22 mouse cellular contexts compared by ENCODE assay signal in genomic region chr19:3497216-3497615, GRCm38 (mm10).
A peak's percentile ranks its signal among the peaks of the same experiment; 100 is the strongest.
DNase-seq lines count a peak whose midpoint lies in the region; ATAC-seq and TF ChIP-seq lines count a peak whose summit lies in the region.
"Had no signal": no experiment of that assay in that cellular context is flagged by ENCODE, and none has a peak within 500 bp of the region (broad histone marks: within the 10 kb centered on the region; RNA-seq: fewer than 3 reads in every experiment).

No protein-coding gene starts in this region.

- no peaks in the 10 kb centered on the region for H3K4me1 ChIP-seq in kidney, postnatal 0 days (replicated peaks; ENCODE audit: insufficient read depth, low read length)
- no peaks in the 10 kb centered on the region for H3K4me1 ChIP-seq in E14TG2a.4 (replicated peaks; ENCODE audit: low read depth, low read length)
- no peaks in the 10 kb centered on the region for H3K4me1 ChIP-seq in lung, adult 2 months (ENCODE audit: control insufficient read depth, insufficient read depth, low read length)
- H3K4me1 ChIP-seq: embryonic facial prominence, embryonic 15.5 days; forebrain, embryonic 10.5 days; heart, embryonic 10.5 days; hindbrain, embryonic 15.5 days; megakaryocyte, embryonic 14.5 days; neural tube, embryonic 12.5 days had no signal

- WGBS in kidney, postnatal 0 days, result 96% methylated on average over 3 of the region's 3 CpGs
- WGBS in lung, adult 2 months, result 94% methylated on average over 3 of the region's 3 CpGs

- no peak overlapping the region for H3K27ac ChIP-seq in kidney, postnatal 0 days
- H3K27ac ChIP-seq: embryonic facial prominence, embryonic 15.5 days; forebrain, embryonic 10.5 days; heart, embryonic 10.5 days; hindbrain, embryonic 15.5 days; neural tube, embryonic 12.5 days had no signal

- TF ChIP-seq CTCF in kidney, postnatal 0 days (IDR thresholded peaks at IDR 0.05; ENCODE audit: low read depth), result peak; percentile 32
- peak; percentile 25; the same call in 1 of the 2 replicates for TF ChIP-seq CTCF in E14TG2a.4 (conservative IDR thresholded peaks at IDR 0.05; ENCODE audit: low read length)
- TF ChIP-seq CTCF in lung, adult 2 months (IDR thresholded peaks at IDR 0.05; ENCODE audit: insufficient read depth, low read length), result no peak

- no peak for ATAC-seq in kidney, postnatal 0 days (replicated peaks; ENCODE audit: low FRiP score, low read depth)

- H3K9ac ChIP-seq in kidney, postnatal 0 days (ENCODE audit: low read depth, low read length), result no peak overlapping the region
- H3K9ac ChIP-seq: embryonic facial prominence, embryonic 15.5 days; hindbrain, embryonic 15.5 days; neural tube, embryonic 12.5 days had no signal

- H3K36me3 ChIP-seq in kidney, postnatal 0 days (ENCODE audit: insufficient read depth, low read length), result peaks cover 55% of the 10 kb centered on the region
- H3K36me3 ChIP-seq in E14TG2a.4 (ENCODE audit: insufficient read depth, low read length), result peaks cover 95% of the 10 kb centered on the region

- no peak overlapping the region for H3K4me3 ChIP-seq in kidney, postnatal 0 days (replicated peaks; ENCODE audit: low read depth, low read length)
- no peak overlapping the region for H3K4me3 ChIP-seq in E14TG2a.4 (replicated peaks; ENCODE audit: low read length)
- no peak overlapping the region for H3K4me3 ChIP-seq in lung, adult 2 months (replicated peaks; ENCODE audit: extremely low read depth, low read depth, low read length)
- H3K4me3 ChIP-seq: embryonic facial prominence, embryonic 15.5 days; forebrain, embryonic 10.5 days; heart, embryonic 10.5 days; hindbrain, embryonic 15.5 days; megakaryocyte, embryonic 14.5 days; neural tube, embryonic 12.5 days had no signal

- H3K9me3 ChIP-seq in kidney, postnatal 0 days (replicated peaks; ENCODE audit: low read length), result no peaks in the 10 kb centered on the region
- no peaks in the 10 kb centered on the region for H3K9me3 ChIP-seq in E14TG2a.4 (ENCODE audit: low read length)
- H3K9me3 ChIP-seq: embryonic facial prominence, embryonic 15.5 days; forebrain, embryonic 10.5 days; heart, embryonic 10.5 days; hindbrain, embryonic 15.5 days; megakaryocyte, embryonic 14.5 days; neural tube, embryonic 12.5 days had no signal

- no peak for TF ChIP-seq POLR2A in lung, adult 2 months (IDR thresholded peaks at IDR 0.05; ENCODE audit: borderline replicate concordance, extremely low read depth, low read depth, low read length)

- no peaks in the 10 kb centered on the region for H3K27me3 ChIP-seq in kidney, postnatal 0 days (ENCODE audit: insufficient read depth, low read length)
- H3K27me3 ChIP-seq in E14TG2a.4 (ENCODE audit: insufficient read depth, low read length), result no peaks in the 10 kb centered on the region
- H3K27me3 ChIP-seq: embryonic facial prominence, embryonic 15.5 days; hindbrain, embryonic 15.5 days; megakaryocyte, embryonic 14.5 days; neural tube, embryonic 12.5 days had no signal

- H3K4me2 ChIP-seq in kidney, postnatal 0 days (ENCODE audit: low read length), result no peak overlapping the region
- H3K4me2 ChIP-seq: embryonic facial prominence, embryonic 15.5 days; hindbrain, embryonic 15.5 days; liver, embryonic 11.5 days; neural tube, embryonic 12.5 days had no signal

- no peak for DNase-seq in kidney, postnatal 0 days (ENCODE audit: low spot score)
- no peak for DNase-seq in kidney, adult 8-10 months
- DNase-seq in retina, postnatal 1 day, result peak; percentile 4
- DNase-seq in retina, embryonic 14.5 days (ENCODE audit: low spot score), result no peak
- DNase-seq in thymus, postnatal 4 days, result peak; percentile 52
- no peak for DNase-seq in lung, adult 2 months
- DNase-seq: embryo, embryonic 11 days; gastrocnemius, postnatal 25 days; heart, postnatal 14 days; kidney, adult 18-20 months; layer of hippocampus, postnatal 36 days; left cerebral cortex, postnatal 4 days; lung, postnatal 10 days; right cerebral cortex, postnatal 25 days had no signal

Comparison
In these comparisons a context has a peak if more than half of its experiments do, and no peak if none do; other contexts are left out.
1. DNase-seq: peak in retina, postnatal 1 day (single experiment) and thymus, postnatal 4 days (single experiment); none in kidney, postnatal 0 days (single experiment), kidney, adult 8-10 months (0 of 2), retina, embryonic 14.5 days (single experiment) and lung, adult 2 months (single experiment).